Mouse (Mus musculus) retina, embryonic 14.5 days (tissue): ENCODE results near the gene Tex33.

ENCODE experiments used
- DNase-seq: peaks from one replicate; pipeline ENCODE4 v3.0.0-alpha.2; 2015; ENCODE audit warnings: low spot score

Gene Tex33

GRCm38 (mm10) chr15:78414157-78414556, 18.4 kb upstream of the Tex33 start:
- DNase-seq: no peak

- DNase-seq: no peak
These were observed 18.0 kb upstream of the Tex33 start for GRCm38 (mm10) chr15:78413719-78414117.

DNA sequence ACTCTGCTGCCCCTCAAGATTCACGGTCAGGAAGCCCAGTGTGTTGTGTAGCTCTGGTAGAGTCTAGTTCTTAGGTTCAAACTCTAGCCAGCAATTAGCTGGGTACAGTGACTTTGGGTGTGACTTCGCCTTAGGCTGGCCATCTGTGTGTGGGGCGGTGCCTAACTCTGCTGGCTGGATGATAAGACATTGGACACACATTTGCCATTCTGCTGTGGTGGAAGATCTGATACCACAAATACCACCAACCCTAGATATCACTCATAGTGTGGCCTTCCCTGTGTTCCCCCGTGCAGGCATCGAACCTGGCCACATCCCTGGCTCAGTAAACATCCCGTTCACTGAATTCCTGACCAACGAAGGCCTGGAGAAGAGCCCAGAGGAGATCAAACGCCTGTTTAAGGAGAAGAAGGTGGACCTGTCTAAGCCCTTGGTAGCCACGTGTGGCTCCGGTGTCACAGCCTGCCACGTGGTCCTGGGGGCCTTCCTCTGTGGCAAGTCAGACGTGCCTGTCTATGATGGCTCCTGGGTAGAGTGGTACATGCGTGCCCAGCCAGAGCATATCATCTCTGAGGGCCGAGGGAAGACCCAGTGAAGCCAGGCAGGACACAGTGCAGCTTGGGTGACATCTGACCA, 17.5 kb upstream of the Tex33 start:
- DNase-seq: no peak

- no peak for DNase-seq
These were observed 13.9 kb upstream of the Tex33 start for GRCm38 (mm10) chr15:78409570-78410052.

GRCm38 (mm10) chr15:78406293-78406934, 10.7 kb upstream of the Tex33 start, which contains the start of gene Mpst:
TSS of gene Mpst (plus strand) at chr15:78406416.
- peak; percentile 89 for DNase-seq

DNA sequence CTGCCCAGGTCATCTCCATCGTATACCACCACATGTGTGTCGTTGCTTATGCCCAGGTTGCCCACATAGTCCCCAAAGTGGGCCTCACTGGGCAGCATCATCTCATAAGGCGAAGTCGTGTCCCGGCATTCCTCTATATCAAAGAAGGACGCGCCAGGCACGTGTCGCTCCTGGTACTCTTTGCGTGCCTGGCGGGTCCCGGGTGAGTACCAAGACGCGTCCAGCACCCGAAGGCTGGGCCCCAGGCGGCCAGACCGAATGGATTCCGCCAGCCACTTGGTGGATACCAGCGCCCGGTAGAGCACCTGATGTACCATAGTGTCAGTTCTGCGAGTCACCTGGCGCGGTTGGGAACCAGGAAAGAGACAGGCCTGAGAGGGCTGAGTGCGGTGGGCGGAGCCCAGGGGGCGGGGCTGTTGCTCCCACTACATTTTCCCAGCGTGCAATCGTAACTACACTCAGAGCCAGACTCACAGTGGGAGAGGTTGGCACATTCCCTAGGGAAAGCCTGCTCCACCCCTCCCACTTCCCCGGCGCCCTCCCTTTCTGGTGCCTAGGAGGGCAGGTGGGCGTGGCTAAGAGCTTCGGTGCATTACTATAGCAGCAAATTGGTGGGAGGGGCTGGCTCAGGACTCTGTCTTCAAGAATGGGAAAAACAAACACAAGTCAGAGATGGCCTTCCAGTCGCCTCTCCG, 10.0 kb upstream of the Tex33 start, which contains the start of gene Tst:
TSS of gene Tst (minus strand) at position 391 of the 695 bp plus-strand sequence.
- peak; percentile 89 for DNase-seq

GRCm38 (mm10) chr15:78405098-78405497, 9.4 kb upstream of the Tex33 start:
- no peak for DNase-seq

GRCm38 (mm10) chr15:78403896-78404295, 8.2 kb upstream of the Tex33 start:
- no peak for DNase-seq

- no peak for DNase-seq
These were observed 7.6 kb upstream of the Tex33 start for GRCm38 (mm10) chr15:78403301-78403741.

DNA sequence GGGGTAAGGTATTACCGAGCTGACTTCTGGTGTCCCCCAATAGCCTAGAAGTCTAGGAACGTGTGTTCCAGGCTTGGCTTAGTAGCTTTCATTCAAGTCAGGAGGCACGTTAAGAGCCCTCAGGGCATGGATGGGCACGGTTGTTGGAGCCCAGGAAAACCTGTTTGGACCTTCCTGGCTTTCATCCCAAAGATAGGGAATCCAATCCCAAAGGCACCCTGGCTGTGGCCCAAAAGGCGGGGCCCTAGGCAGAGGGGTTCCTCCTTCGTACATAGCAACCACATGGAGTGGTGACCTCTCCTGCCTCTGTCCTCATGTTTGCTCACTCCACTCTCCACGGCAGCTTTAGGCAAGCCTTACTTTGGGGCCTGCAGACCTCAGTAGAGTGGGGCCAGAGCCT, 6.7 kb upstream of the Tex33 start:
- DNase-seq: no peak

- no peak for DNase-seq
These were observed 6.2 kb upstream of the Tex33 start for GRCm38 (mm10) chr15:78401921-78402320.

DNA sequence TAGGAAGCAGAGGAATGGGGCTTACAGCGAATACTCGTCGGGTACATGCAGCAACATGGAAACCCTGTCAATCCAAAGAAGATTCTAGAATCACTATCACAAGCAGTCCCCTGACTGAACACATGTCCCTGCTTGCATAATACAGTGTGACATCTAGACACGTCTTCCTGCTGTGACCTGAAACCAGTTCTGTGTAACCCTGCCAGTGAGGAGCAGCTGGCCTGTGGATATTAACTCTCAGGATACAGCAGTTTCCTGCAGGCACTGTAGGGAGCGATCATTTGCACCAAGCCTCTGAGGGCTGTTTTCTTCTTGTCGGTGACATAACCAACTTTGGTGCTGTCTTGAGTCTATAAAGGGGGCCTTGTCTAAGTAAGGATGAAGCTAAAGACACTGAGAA, 5.6 kb upstream of the Tex33 start:
- DNase-seq: no peak

- no peak for DNase-seq
These were observed 4.9 kb downstream of the Tex33 start for GRCm38 (mm10) chr15:78390855-78391254.

GRCm38 (mm10) chr15:78385564-78385963, 10.1 kb downstream of the Tex33 start:
- DNase-seq: no peak

- no peak for DNase-seq
These were observed 11.2 kb downstream of the Tex33 start for GRCm38 (mm10) chr15:78384220-78385116.

GRCm38 (mm10) chr15:78383450-78384219, 12.1 kb downstream of the Tex33 start:
- DNase-seq: no peak

DNA sequence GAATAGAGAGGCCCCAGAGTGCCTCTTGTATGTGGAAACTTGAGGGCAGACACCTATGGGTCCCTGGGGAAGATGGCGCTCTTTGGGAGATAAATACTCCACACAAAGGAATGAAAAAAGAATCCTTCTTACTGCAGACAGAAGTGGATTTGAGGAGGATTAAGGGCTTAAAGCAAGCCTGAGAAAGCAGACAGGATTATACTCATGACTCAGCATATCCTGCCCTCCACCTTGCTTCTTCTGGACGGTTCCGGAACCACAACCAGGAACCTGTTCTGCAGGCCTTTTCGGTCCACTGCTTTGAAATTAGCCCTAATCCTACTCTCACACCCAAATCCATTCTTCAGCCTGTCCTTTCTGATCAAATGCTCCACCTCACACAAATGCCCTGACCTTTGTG, 13.6 kb downstream of the Tex33 start:
- DNase-seq: peak; percentile 33

DNA sequence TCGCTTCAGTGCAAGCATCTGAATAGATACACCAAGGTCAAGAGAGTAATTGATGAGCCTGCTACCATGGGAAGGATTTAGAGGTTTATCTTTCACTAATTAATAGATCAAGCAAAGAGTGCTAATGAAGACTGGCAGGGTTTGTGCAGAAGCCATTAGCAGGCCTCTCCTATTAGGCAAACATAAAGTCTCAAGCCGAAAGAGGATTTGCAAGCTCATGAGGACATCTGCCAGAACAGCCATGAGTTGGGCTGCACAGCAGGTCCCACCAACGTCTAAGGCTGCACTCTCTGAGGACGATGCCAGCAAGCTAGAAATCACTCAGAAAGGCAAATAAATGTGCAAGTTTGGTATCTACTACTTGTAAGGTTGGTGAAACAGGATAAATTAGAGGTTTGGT, 15.0 kb downstream of the Tex33 start:
- peak; percentile 72 for DNase-seq

GRCm38 (mm10) chr15:78380208-78380607, 15.5 kb downstream of the Tex33 start:
- no peak for DNase-seq

GRCm38 (mm10) chr15:78378556-78378955, 17.2 kb downstream of the Tex33 start:
- DNase-seq: no peak

GRCm38 (mm10) chr15:78377859-78378258, 17.9 kb downstream of the Tex33 start:
- no peak for DNase-seq
